25 mouse cellular contexts compared by ENCODE assay signal in genomic region chr4:144943273-144943672, GRCm38 (mm10). TPM values are rescaled to one million over a fixed set of nuclear protein-coding genes. Genes with fewer than 3 reads are reported as not detected.
A peak's percentile ranks its signal among the peaks of the same experiment; 100 is the strongest.
DNase-seq lines count a peak whose midpoint lies in the region; ATAC-seq and TF ChIP-seq lines count a peak whose summit lies in the region.
"Had no signal": no experiment of that assay in that cellular context is flagged by ENCODE, and none has a peak within 500 bp of the region (broad histone marks: within the 10 kb centered on the region; RNA-seq: fewer than 3 reads in every experiment).

No protein-coding gene starts in this region.

- no peak overlapping the region for H3K4me3 ChIP-seq in forebrain, embryonic 11.5 days (ENCODE audit: low read depth, low read length)
- H3K4me3 ChIP-seq in forebrain, embryonic 10.5 days = no peak overlapping the region
- H3K4me3 ChIP-seq in liver, embryonic 13.5 days (replicated peaks) = no peak overlapping the region
- no peak overlapping the region for H3K4me3 ChIP-seq in liver, embryonic 15.5 days (replicated peaks)
- no peak overlapping the region for H3K4me3 ChIP-seq in hindbrain, postnatal 0 days (ENCODE audit: low read length)
- H3K4me3 ChIP-seq: embryonic facial prominence, embryonic 10.5 days; embryonic facial prominence, embryonic 12.5 days; forebrain, embryonic 13.5 days; forebrain, embryonic 15.5 days had no signal

- TF ChIP-seq CTCF in hindbrain, postnatal 0 days (IDR thresholded peaks at IDR 0.05; ENCODE audit: low read depth) = no peak

- no peak overlapping the region for H3K4me2 ChIP-seq in forebrain, embryonic 11.5 days (ENCODE audit: low read depth, low read length, severe bottlenecking)
- no peak overlapping the region for H3K4me2 ChIP-seq in liver, embryonic 13.5 days
- H3K4me2 ChIP-seq in liver, embryonic 15.5 days = no peak overlapping the region
- no peak overlapping the region for H3K4me2 ChIP-seq in hindbrain, postnatal 0 days (ENCODE audit: low read depth, low read length)
- H3K4me2 ChIP-seq: embryonic facial prominence, embryonic 12.5 days; forebrain, embryonic 13.5 days; forebrain, embryonic 15.5 days had no signal

- H3K27ac ChIP-seq in forebrain, embryonic 11.5 days (ENCODE audit: low read depth, low read length) = no peak overlapping the region
- H3K27ac ChIP-seq in forebrain, embryonic 10.5 days = no peak overlapping the region
- no peak overlapping the region; the same call in 1 of the 2 replicates for H3K27ac ChIP-seq in liver, embryonic 13.5 days
- H3K27ac ChIP-seq in liver, embryonic 15.5 days (replicated peaks) = no peak overlapping the region
- H3K27ac ChIP-seq in hindbrain, postnatal 0 days = no peak overlapping the region
- H3K27ac ChIP-seq: embryonic facial prominence, embryonic 10.5 days; embryonic facial prominence, embryonic 12.5 days; forebrain, embryonic 13.5 days; forebrain, embryonic 15.5 days had no signal

- no peaks in the 10 kb centered on the region for H3K9me3 ChIP-seq in forebrain, embryonic 11.5 days (ENCODE audit: control insufficient read depth, low read length)
- no peaks in the 10 kb centered on the region for H3K9me3 ChIP-seq in forebrain, embryonic 10.5 days
- H3K9me3 ChIP-seq in liver, embryonic 13.5 days (replicated peaks) = no peaks in the 10 kb centered on the region
- H3K9me3 ChIP-seq in liver, embryonic 15.5 days (replicated peaks) = no peaks in the 10 kb centered on the region
- no peaks in the 10 kb centered on the region for H3K9me3 ChIP-seq in hindbrain, postnatal 0 days (ENCODE audit: low read length)
- H3K9me3 ChIP-seq: embryonic facial prominence, embryonic 10.5 days; embryonic facial prominence, embryonic 12.5 days; forebrain, embryonic 13.5 days; forebrain, embryonic 15.5 days; G1E had no signal

- WGBS in forebrain, embryonic 11.5 days = 85% methylated on average over 5 of the region's 5 CpGs
- 88% methylated on average over 5 of the region's 5 CpGs for WGBS in forebrain, embryonic 10.5 days
- 26% methylated on average over 5 of the region's 5 CpGs for WGBS in liver, embryonic 13.5 days (ENCODE audit: insufficient replicate concordance)
- WGBS in liver, embryonic 15.5 days (ENCODE audit: insufficient replicate concordance) = 21% methylated on average over 5 of the region's 5 CpGs
- 85% methylated on average over 5 of the region's 5 CpGs for WGBS in hindbrain, postnatal 0 days

- H3K27me3 ChIP-seq in forebrain, embryonic 11.5 days (ENCODE audit: control insufficient read depth, insufficient read depth, low read length) = no peaks in the 10 kb centered on the region
- H3K27me3 ChIP-seq in forebrain, embryonic 10.5 days (ENCODE audit: poor library complexity, severe bottlenecking) = no peaks in the 10 kb centered on the region
- no peaks in the 10 kb centered on the region for H3K27me3 ChIP-seq in liver, embryonic 13.5 days
- no peaks in the 10 kb centered on the region for H3K27me3 ChIP-seq in liver, embryonic 15.5 days
- no peaks in the 10 kb centered on the region for H3K27me3 ChIP-seq in hindbrain, postnatal 0 days (ENCODE audit: insufficient read depth, low read length)
- H3K27me3 ChIP-seq: CH12.LX; embryonic facial prominence, embryonic 12.5 days; forebrain, embryonic 13.5 days; forebrain, embryonic 15.5 days; Patski had no signal

- no peaks in the 10 kb centered on the region for H3K4me1 ChIP-seq in forebrain, embryonic 11.5 days (replicated peaks; ENCODE audit: control insufficient read depth, insufficient read depth, low read length)
- H3K4me1 ChIP-seq in forebrain, embryonic 10.5 days = peaks cover 14% of the 10 kb centered on the region
- peaks cover 21% of the 10 kb centered on the region for H3K4me1 ChIP-seq in liver, embryonic 13.5 days (replicated peaks)
- peaks cover 17% of the 10 kb centered on the region for H3K4me1 ChIP-seq in liver, embryonic 15.5 days (replicated peaks)
- no peaks in the 10 kb centered on the region for H3K4me1 ChIP-seq in hindbrain, postnatal 0 days (ENCODE audit: insufficient read depth, low read length)
- H3K4me1 ChIP-seq: embryonic facial prominence, embryonic 12.5 days; forebrain, embryonic 13.5 days; forebrain, embryonic 15.5 days had no signal

- no peak overlapping the region for H3K9ac ChIP-seq in forebrain, embryonic 11.5 days (ENCODE audit: low read length)
- H3K9ac ChIP-seq in liver, embryonic 13.5 days = no peak overlapping the region
- H3K9ac ChIP-seq in liver, embryonic 15.5 days = no peak overlapping the region
- no peak overlapping the region for H3K9ac ChIP-seq in hindbrain, postnatal 0 days (replicated peaks; ENCODE audit: low read length)
- H3K9ac ChIP-seq: embryonic facial prominence, embryonic 12.5 days; forebrain, embryonic 13.5 days; forebrain, embryonic 15.5 days; forebrain, postnatal 0 days had no signal

- no peak for ATAC-seq in forebrain, embryonic 11.5 days (replicated peaks; ENCODE audit: low FRiP score)
- ATAC-seq in liver, embryonic 13.5 days (ENCODE audit: low read depth) = peak; percentile 62
- ATAC-seq in liver, embryonic 15.5 days (ENCODE audit: insufficient read depth) = 0 out of 2 replicates have a peak, but pooled peaks have one; percentile 25
- no peak for ATAC-seq in hindbrain, postnatal 0 days
- ATAC-seq: activated CD4-positive, CD25-positive, alpha-beta regulatory T cell, adult 4 months; CD4-positive, CD25-positive, alpha-beta regulatory T cell, adult 4 months; forebrain, embryonic 13.5 days; forebrain, embryonic 15.5 days; forebrain, postnatal 0 days; Patski had no signal

- peak; percentile 25 for DNase-seq in forebrain, embryonic 11.5 days (ENCODE audit: low spot score)
- no peak for DNase-seq in forebrain, embryonic 10.5 days (ENCODE audit: extremely low spot score, low spot score)
- DNase-seq in liver, embryonic 13.5 days = peak; percentile 15
- no peak for DNase-seq in liver
- no peak for DNase-seq in hindbrain, postnatal 0 days (ENCODE audit: low spot score)
- DNase-seq: adrenal gland, adult 8-10 months; adrenal gland, postnatal 14 days; adrenal gland, postnatal 36 days; B cell, adult 2 months; cerebellum, adult 11-12 months; cerebellum, adult 2 months; cerebellum, adult 9-10 months; cerebellum, postnatal 10 days; cerebellum, postnatal 25 days; forebrain, postnatal 0 days had no signal

- H3K36me3 ChIP-seq in forebrain, embryonic 11.5 days (ENCODE audit: control insufficient read depth, insufficient read depth, low read length) = no peaks in the 10 kb centered on the region
- H3K36me3 ChIP-seq in forebrain, embryonic 10.5 days (replicated peaks) = no peaks in the 10 kb centered on the region
- H3K36me3 ChIP-seq in liver, embryonic 13.5 days = no peaks in the 10 kb centered on the region
- no peaks in the 10 kb centered on the region for H3K36me3 ChIP-seq in liver, embryonic 15.5 days (replicated peaks)
- no peaks in the 10 kb centered on the region for H3K36me3 ChIP-seq in hindbrain, postnatal 0 days (ENCODE audit: insufficient read depth, low read length)
- H3K36me3 ChIP-seq: embryonic facial prominence, embryonic 10.5 days; embryonic facial prominence, embryonic 12.5 days; forebrain, embryonic 15.5 days; G1E had no signal

RNA-seq across cellular contexts. Expression of gene Dhrs3, which starts 50.6 kb away (rescaled TPM):
- polyA plus RNA-seq in forebrain, embryonic 11.5 days (2014; fragmentation: Nextera tagmentation; extraction: Ambion mirVana) = 5.8 and 8.1 TPM in 2 replicates
- 12.2 and 15.3 TPM in 2 replicates for polyA plus RNA-seq in forebrain, embryonic 10.5 days (2016; fragmentation: Nextera tagmentation; extraction: Ambion mirVana)
- polyA plus RNA-seq in liver, embryonic 13.5 days (2015; fragmentation: Nextera tagmentation; extraction: Ambion mirVana) = 25.0 and 31.3 TPM in 2 replicates
- 27.6 and 33.3 TPM in 2 replicates for polyA plus RNA-seq in liver, embryonic 15.5 days (2015; fragmentation: Nextera tagmentation; extraction: Ambion mirVana)
- total RNA-seq in hindbrain, postnatal 0 days (2014; rRNA removed) = 35.5 and 40.1 TPM in 2 replicates
- 51.8 and 59.8 TPM in 2 replicates for polyA plus RNA-seq in hindbrain, postnatal 0 days (2015; fragmentation: Nextera tagmentation; extraction: Ambion mirVana)

Comparison
In these comparisons a context has a peak if more than half of its experiments do, and no peak if none do; other contexts are left out.
1. DNase-seq: peak in forebrain, embryonic 11.5 days (single experiment) and liver, embryonic 13.5 days (single experiment); none in forebrain, embryonic 10.5 days (single experiment), liver (single experiment) and hindbrain, postnatal 0 days (single experiment).
2. ATAC-seq: peak in liver, embryonic 13.5 days (single experiment) and liver, embryonic 15.5 days (single experiment); none in forebrain, embryonic 11.5 days (single experiment) and hindbrain, postnatal 0 days (single experiment).